Mouse (Mus musculus) testis, adult 2 months (tissue): ENCODE data around the gene Sema4d.

Experiments used
- CTCF ChIP-seq: fragments of 200-500 bp; IDR thresholded peaks from 2 replicates; pipeline ENCODE4 v1.5.1; 2012; ENCODE audit warnings: low read depth, mild to moderate bottlenecking, inconsistent platforms, low read length, moderate library complexity; ENCODE audit not compliant: control insufficient read depth, insufficient read depth, insufficient replicate concordance
- POLR2A ChIP-seq: fragments of 200-500 bp; IDR thresholded peaks from 2 replicates; pipeline ENCODE4 v1.6.1; 2012; ENCODE audit warnings: low read depth, mild to moderate bottlenecking, inconsistent platforms, low read length, moderate library complexity; ENCODE audit not compliant: control insufficient read depth

DNA sequence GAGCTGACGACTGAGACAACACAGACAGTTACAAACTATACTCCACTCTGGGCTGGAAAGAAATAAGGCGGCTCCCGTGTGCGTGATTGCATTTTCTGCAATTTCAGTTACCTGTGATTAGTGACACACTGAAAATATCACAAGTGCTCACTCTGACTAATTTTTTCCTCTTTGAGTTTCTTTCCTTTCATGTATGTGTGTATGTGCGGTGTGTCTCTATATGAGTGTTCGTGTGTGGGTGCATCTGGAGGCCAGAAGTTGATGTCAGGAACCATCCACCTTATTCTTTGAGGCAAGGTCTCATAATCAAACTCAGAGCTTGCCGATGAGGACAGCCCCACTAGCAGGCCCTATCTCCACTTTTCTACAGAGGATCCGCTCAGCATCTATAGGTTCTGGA is 81.5 kb downstream of the Sema4d start:
- no peak for TF ChIP-seq CTCF
- no peak for TF ChIP-seq POLR2A
